Mouse (Mus musculus) layer of hippocampus, postnatal 25 days (tissue): ENCODE data around the gene Nynrin. TPM values are rescaled to one million over a fixed set of nuclear protein-coding genes. Genes with fewer than 3 reads are reported as not detected.
A peak's percentile ranks its signal among the peaks of the same experiment; 100 is the strongest.

Experiments used
- DNase-seq, 2 experiments: peaks; one replicate each; pipeline ENCODE4 v3.0.0; 2022; ENCODE audit warnings: mixed read lengths in 2 of 2, low spot score in 1 of 2; ENCODE audit errors: extremely low spot score in 1 of 2
- total RNA-seq, 2 experiments: library from RNA; stranded (reverse); gene quantifications; 2 replicates each; pipeline ENCODE4 v1.2.3; 2021

Nynrin gene
- total RNA-seq = 10 to 100 TPM in 1 of 2 experiments, 1 to 10 TPM in 1; 8.5 to 10.7 TPM

DNA sequence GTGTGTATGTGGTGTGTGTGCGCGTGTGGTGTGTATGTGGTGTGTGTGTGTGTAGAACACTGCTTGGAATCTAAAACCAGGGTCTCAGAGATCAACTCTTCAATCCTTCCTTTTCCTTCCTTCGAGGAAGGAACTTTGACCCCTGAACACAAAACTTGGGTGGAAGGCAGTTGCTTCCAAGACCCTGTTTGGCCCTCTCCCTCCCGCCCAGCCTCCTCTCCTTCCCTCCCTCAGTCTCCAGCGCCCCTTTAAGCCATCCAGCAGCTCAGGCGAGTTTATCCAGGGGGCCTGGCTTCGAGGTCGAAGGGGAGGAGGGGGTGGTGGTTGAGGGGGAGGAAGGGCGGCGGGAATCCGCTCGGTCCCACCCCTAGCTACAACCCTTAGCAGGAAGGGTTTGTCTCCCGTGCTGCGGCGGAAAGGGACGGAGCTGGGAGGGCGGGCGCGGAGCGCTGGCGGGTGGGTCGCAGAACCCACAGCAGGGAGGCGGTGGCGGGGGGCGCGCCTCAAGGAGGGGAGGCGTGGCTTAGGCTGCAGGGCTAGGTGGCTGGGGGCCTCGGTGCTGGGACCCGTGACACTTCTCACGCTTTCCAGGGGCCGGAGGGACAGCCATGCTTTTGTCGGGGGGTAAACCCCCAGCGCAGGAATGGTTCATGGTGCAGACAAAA lies at the start of gene Nynrin:
TSS of gene Nynrin (plus strand) at position 390 of the 665 bp plus-strand sequence.
- peak in 1 of 2 experiments; percentile 36 for DNase-seq

DNA sequence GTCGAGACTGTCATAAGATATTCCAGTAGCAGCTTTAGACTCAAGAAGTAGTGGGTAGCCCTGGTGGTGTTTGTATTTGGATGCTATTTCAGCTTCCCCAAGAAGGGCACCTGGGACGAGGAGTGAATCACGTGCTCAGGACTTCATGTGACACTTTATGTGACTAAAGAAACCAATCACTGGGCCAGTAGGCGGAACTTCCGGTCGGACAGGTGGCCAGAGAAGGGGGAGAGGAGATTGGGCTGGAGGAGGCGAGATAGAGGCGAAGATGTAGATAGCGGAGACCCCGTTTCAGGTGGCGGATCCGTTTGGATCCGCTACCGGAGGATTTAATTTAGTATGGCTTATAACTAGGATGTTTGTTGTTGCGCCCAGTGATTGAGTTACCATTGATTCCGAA lies 38.9 kb upstream of the Nynrin start:
- DNase-seq = peak in 1 of 2 experiments; percentile 31

DNA sequence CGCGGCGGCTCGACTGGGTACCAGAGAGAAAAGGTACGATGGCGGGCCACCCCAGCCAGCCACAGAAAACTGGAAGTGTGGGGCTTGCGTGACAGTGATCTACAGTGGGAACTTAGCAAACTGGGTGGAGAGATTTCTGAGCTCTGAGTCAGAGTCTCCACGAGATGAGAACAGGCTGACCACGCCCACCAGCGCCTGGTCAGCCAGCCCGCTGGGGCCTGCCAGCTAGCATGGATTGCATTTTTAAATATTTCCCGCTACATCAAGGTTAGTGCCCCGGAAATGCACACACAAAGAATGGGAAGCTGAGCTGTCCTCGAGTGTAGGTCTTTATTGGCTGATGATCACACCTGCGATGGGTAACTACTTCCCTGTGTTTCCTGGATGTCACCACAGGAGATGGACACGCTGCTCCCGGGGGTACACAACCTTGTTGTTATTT lies 38.5 kb upstream of the Nynrin start:
- no peak for DNase-seq

DNA sequence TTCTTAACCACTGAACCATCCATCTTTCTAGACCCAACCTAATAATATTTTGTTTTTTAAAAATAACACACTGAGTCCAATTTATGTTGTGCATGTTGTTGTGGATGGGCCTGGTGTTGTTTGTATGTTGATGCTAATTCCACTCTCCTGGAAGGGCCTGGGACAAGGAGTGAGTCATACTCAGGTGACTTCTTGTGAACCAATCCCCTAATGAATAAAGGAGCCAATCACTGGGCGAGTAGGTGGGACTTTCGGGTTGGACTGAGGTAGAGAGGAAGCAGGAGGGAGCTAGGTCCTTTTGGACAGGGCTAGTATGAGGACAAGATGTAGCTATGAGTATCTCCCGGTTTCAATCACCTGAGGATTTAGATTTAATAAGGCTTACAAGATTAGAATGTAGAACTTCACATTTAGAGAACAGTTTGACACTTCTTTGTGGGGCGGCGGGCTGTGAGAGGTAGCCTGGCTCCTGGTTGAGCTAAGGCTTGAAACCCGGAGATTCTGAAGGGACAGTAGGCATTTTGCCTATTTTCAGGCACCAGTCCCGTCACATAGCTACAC lies 33.9 kb upstream of the Nynrin start:
- DNase-seq = peak in 1 of 2 experiments; percentile 2

DNA sequence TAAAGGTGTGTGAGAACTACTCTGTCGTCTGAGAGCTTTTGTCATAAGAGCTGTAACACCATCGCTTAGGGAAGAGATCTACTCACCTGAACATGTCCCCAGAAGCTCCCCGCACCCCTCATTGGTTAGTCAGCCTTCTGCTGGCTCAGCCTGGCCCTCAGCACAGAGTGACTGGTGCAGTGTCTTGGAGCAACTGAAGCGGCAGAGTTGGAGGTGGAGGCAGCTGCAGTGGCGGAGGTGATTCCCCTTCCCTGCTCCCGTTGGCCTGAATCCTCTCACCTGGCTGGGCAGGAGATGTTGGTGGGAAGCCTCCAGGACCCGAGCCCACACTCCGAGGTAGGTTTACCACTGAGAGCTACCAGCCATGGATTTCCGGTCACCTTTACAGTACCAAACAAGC lies 33.2 kb upstream of the Nynrin start:
- DNase-seq = peak in 1 of 2 experiments; percentile 2

DNA sequence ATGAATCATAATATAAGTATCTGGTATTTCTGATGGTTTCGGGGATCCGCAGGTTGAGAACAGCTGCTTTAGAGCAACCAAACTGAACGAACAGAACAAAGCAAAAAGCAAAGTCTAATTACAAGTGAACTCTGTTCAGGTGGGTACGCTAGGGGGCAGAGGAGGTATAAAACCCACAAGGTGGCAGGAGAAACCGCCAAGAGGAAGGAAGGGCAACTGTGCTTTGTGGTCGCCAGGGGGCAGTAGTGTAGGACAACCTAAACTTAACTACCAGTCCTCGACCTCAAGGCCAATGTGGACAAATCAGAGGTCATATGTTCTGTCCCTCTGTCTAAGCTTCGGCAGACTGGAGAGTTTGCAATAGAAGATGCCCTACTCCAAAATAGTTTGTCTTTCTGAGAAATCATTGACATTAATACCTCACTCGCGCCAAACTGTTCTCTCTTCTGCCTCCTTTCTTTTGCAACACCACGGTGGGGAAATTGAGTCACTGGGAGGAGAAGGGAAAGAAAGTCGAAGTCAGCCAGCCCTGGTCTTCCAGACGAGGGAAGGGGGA lies 31.3 kb upstream of the Nynrin start:
- peak; percentile 24 to 67 for DNase-seq

DNA sequence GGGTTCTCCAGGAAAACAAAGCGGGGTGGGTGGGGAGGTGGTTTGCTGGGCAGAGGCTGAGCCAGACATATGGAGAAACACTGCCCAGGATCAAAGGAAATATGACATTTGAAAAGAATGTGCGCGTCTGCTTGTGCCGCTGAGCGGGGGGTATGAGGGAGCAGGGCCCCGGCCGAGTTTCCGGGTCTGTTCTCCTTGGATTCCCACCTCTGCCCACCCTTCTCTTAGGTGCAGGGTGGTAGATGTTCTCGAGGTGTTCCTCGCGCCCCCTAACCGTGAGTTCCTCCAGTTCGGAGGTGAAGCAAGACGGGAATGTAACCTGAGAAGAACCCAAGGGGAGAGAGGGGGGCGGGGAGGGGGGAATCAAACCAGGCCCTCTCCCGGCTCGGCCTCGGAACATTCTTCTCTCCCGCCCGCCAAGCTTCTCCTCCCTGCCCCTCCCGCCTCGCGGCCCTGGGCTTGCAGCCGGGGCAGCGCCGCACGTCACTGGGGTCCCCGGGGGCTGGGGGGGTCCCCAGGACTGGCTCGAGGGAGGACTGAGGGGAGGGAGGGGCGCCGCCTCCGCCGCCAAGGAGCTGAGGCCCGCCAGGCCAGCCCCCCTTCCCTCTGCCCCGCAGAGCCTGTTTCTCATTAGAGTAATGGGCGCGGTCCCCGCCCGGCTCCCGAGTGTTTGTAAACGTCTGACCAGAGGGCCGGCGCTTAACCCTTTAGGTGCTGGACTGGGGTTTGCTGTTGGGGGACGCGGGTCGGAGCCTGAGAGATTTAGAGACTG lies 30.6 kb upstream of the Nynrin start, which contains the start of gene Nfatc4:
TSS of gene Nfatc4 (plus strand) at position 154 of the 772 bp plus-strand sequence.
- peak; percentile 12 to 43 for DNase-seq

DNA sequence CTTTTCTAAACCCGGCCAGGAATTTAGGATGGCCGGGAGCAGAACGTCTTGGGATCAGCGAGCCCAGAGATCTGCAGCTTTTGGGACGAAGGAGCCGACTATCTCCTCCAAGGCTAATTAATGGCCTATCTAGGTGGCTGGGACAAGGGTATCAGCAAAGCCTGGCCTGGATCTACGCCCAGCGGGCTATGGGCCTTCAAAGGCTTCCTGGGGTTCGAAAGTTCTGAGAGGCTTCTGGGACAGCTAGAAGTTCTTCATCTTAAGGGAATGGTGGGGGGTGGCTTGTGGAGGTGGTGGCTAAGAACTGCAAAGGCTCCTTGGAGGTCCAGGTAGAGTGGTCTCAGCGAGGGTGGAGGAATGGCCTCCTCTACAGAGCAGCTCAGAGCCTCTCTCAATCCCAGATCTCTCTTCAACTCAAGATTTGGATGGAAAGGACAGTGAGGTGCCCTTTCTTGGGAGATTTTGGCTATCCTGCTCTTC lies 29.8 kb upstream of the Nynrin start:
- peak in 1 of 2 experiments; percentile 7 for DNase-seq

DNA sequence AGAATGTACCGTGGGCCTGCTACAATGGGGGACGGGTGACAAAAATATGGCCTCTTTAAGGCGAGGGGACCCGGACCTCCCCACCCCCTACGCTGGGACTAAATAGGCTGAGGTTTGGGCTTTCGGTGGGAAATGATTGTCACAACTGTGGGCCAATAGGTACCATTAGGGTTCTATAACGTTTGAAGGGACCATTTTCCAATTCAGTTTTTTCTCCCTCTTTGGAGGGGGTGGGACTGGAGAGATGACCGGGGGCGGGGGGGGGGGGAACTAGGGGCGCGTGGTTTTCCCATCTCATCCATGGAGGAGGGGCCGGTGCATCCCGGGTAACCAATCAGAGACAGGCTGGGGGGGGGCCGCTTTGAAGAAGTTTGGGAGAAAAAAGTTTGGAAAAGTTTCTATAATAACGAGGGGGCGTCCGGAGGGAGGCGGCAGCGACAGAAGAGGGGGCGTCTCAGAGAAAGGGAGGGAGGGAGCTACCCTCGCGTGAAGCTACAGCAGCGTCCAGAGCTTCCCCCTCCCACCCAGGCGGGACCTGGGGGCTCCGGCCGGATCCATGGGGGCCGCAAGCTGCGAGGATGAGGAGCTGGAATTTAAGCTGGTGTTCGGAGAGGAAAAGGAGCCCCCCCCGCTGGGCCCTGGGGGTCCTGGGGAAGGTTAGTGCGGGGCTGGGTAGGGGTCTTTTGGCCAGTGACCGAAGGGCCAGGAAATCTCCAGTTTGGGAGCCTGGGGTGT lies 29.2 kb upstream of the Nynrin start:
- peak in 1 of 2 experiments; percentile 3 for DNase-seq

DNA sequence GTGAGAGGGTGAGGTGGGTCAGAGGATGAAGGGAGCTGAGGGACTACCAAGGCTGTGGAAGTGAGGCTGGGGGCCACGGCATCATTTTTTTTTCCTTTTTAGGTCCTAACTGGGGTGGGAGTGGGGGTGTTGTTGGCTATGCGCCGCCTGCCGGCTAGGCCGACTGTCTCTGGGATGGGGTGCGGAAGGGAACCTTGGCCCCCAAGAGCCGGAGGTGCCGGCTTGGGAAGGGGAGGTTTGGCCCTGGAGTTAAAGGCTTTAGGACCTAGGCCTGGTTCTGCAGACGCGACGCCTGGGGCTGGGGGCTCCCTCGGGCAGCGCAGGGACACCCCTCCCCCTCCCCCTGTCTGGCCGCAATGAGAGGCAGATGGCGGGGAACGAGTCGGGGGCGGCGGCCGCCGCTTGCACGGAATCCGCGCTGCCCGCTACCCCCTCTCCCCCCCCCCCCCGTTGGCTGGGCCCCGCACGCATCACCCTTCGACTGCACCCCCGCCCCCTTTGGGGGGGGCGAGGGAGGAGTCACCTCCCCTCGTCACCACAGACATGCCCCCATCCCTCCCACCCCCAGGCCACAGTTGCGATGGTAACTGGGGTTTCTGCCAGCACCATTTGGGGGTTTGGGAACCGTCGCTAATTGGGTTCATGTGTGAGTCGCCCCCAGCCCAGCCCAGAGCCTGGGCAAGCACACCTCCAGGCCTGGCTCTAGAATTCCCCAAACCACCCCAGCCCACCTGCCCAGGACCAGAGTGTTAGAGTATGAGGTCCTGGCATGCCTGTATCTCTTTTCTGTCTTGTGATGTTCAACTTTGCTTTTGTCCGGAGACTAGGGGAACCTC lies 28.4 kb upstream of the Nynrin start:
- peak; percentile 12 to 18 for DNase-seq

DNA sequence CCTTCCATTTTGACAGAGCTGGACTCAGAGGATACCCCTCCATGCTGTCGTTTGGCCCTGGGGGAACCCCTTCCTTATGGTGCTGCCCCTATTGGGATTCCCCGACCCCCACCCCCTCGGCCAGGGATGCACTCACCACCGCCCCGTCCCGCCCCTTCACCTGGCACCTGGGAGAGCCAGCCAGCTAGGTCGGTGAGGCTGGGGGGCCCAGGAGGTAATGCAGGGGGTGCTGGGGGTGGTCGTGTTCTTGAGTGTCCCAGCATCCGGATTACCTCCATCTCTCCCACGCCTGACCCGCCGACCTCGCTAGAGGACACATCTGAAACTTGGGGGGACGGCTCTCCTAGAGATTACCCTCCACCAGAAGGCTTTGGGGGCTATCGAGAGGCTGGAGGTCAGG lies 27.7 kb upstream of the Nynrin start:
- DNase-seq = peak in 1 of 2 experiments; percentile 7

DNA sequence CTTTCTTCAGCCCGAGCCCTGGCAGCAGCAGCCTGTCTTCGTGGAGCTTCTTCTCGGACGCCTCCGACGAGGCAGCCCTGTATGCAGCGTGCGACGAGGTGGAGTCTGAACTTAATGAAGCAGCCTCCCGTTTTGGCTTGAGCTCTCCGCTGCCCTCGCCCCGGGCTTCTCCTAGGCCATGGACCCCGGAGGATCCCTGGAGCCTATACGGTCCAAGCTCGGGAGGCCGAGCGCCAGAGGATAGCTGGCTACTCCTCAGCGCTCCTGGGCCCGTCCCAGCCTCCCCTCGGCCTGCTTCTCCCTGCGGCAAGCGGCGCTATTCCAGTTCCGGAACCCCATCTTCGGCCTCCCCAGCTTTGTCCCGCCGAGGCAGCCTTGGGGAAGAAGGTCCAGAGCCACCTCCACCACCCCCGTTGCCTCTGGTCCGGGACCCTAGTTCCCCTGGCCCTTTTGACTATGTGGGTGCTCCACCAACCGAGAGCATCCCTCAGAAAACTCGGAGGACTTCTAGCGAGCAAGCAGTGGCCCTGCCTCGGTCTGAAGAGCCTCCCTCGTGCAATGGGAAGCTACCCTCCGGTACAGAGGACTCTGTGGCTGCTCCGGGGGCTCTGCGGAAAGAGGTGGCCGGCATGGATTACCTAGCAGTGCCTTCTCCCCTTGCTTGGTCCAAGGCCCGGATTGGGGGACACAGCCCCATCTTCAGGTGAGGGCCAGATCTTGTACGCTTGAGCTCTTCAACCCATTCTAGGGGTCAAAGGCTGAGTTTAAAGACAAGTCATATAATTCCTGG lies 27.1 kb upstream of the Nynrin start:
- DNase-seq = peak in 1 of 2 experiments; percentile 8

DNA sequence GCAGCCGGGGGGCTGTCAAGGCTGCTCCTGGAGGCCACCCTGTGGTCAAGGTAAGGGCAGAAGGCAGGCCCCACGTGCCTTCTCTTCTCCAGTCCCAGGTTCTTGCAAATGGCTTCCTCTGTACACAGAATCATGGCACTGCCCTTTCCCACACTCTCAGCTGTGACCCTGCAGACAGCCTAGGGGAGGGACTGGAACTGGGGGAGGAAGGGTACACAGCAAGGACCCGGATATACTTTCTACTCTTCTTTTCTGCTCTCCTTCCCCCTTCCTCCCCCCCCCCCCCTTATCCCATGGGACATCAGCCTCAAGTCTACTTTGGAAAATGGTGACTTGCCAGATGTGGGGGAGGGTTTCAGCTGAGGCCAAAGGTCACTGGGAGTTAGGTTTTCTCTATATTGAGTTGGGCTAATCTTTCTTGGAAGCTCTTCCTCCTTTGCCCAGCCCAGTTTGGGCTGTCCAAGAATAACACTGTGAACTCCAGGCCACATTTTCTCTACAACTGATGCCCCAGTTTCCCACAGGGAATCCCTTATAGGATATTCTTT lies 25.0 kb upstream of the Nynrin start:
- DNase-seq = no peak

DNA sequence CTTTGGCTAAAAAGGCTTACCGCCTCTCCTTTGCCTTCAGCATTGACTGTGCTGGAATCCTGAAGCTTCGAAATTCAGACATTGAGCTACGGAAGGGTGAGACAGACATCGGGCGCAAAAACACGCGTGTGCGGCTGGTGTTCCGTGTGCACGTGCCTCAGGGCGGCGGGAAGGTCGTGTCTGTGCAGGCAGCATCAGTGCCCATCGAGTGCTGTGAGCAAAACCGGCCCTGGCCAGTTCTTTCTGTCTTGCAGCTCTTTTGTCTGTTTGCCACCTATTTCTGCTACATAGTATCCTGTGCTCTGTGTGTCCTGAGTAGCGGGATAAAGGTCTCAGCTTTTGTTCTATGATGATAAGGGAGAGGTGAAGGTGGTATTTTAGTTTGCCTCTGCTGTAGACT lies 24.0 kb upstream of the Nynrin start:
- DNase-seq = no peak

DNA sequence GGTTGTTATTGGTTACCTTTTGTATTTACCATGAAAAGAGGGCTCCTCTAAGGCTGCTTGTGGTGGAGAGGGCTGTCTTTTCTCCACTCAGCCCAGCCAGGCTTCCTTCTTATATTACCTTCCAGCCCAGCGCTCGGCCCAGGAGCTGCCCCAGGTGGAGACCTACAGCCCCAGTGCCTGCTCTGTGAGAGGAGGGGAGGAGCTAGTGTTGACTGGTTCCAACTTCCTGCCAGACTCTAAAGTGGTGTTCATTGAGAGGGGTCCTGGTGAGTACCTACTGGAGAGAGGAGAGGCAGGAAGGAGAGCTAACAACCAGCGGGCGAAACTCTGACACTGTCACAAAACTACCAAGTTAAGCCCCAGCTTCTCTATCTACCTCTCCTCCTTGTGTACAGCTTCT lies 23.5 kb upstream of the Nynrin start:
- no peak for DNase-seq

DNA sequence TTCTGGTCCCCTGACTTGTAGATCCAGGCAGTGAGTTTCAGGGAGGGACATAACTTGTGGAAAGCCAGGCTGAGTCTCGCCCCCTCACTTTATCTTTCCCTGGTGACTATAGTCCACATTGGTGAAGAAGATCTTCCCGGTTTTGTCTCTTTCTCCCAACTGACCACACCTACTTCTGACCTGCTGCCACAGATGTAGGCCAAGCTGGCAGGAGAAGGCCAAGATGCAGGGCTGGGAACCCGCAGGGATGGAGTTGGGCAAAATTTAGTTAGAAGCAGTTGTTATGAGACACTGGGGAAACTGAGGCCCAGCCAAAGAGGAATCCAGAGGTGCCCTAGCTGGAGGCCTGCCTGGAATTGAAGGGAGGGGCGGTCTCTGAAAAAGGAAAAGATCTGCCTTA lies 20.7 kb upstream of the Nynrin start:
- DNase-seq = no peak

DNA sequence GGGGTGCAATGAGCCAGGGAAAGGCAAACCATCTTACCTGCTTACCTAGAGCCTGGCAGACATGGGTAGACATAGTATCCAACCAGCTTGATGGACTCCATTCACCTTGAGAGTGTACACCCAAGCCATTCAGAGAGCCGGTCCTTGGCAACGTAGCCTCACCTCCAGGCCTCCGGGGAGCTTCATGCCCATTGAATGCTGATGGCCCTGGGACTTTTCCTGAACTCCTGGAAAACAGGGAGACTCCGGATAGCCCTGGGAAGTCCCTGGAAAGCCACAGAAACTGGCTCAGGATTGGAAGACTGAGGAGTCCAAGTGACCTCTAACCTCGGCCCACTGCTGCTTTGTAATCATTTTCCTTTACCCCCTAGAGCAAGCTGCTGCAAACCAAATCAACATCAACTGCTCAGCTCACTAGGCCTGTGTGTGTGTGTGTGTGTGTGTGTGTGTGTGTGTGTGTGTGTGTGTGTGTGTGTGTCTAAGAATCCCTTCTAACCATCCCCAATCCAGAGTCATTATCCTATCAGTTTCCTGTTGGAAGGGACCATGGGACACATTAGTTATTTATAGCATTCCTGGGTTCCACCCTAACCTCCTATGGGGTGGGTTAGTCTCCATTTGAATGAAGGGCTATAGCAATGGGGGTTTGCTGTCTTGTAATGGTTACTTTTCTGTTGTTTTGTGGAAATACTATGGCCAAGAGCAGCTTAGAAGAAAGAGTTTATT lies 18.8 kb upstream of the Nynrin start:
- no peak for DNase-seq

DNA sequence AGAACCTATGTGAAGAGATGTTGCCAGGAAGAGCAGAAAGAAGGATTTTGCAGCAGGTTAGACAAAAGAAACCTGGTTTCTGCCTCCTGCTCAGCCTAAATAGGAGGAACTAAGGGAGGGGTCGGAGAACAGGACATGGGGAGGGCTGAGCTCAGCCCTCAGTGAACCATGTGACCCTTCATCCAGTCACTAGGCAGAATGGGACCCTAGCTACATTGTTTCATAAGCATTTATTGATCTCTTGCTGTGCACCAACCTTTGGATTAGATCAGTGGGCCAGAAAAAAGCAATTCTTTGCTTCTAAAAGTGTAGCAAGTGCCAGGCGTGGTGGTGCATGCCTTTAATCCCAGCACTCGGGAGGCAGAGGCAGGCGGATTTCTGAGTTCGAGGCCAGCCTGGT lies 15.5 kb upstream of the Nynrin start:
- DNase-seq = no peak
